Mouse (Mus musculus) right cerebral cortex, postnatal 14 days (tissue): Measurements from ENCODE around the gene Sept3.
"Not testable (repeated sequence)": the region's sequence is repeated elsewhere in the genome, so short reads cannot be mapped to it uniquely, and the experiment has no call there.

Experiments
- DNase-seq: peaks from one replicate; pipeline ENCODE4 v3.0.0; 2022

Sept3 gene

GRCm38 (mm10) chr15:82274593-82274926 lies at the start of gene Sept3:
Gene Sept3 (plus strand): TSS chr15:82274893.
- no peak for DNase-seq

GRCm38 (mm10) chr15:82225769-82226168 lies 48.9 kb upstream of the Sept3 start:
- DNase-seq = no peak

GRCm38 (mm10) chr15:82229542-82230045 lies 45.1 kb upstream of the Sept3 start:
- DNase-seq = no peak

- DNase-seq = no peak
These were observed 44.5 kb upstream of the Sept3 start for GRCm38 (mm10) chr15:82230098-82230611.

GRCm38 (mm10) chr15:82231100-82231499 lies 43.6 kb upstream of the Sept3 start:
- no peak for DNase-seq

- peak; percentile 54 for DNase-seq
These were observed 42.9 kb upstream of the Sept3 start for GRCm38 (mm10) chr15:82231591-82232378.

- no peak for DNase-seq
These were observed 42.0 kb upstream of the Sept3 start for GRCm38 (mm10) chr15:82232651-82233050.

- DNase-seq = no peak
These were observed 39.0 kb upstream of the Sept3 start for GRCm38 (mm10) chr15:82235661-82236060.

GRCm38 (mm10) chr15:82236565-82236964 lies 38.1 kb upstream of the Sept3 start:
- peak; percentile 72 for DNase-seq

- DNase-seq = no peak
These were observed 31.4 kb upstream of the Sept3 start for GRCm38 (mm10) chr15:82243311-82243710.

GRCm38 (mm10) chr15:82243742-82244114 lies 31.0 kb upstream of the Sept3 start:
- DNase-seq = no peak

- peak; percentile 96 for DNase-seq
These were observed 30.4 kb upstream of the Sept3 start, which contains the start of gene Cenpm for GRCm38 (mm10) chr15:82244115-82244804. Gene Cenpm (minus strand): TSS chr15:82244748.

- DNase-seq = not testable (repeated sequence)
These were observed 29.9 kb upstream of the Sept3 start for GRCm38 (mm10) chr15:82244805-82245161.

- no peak for DNase-seq
These were observed 27.4 kb upstream of the Sept3 start for GRCm38 (mm10) chr15:82247131-82247776.

GRCm38 (mm10) chr15:82251579-82251978 lies 23.1 kb upstream of the Sept3 start:
- no peak for DNase-seq

GRCm38 (mm10) chr15:82252097-82252496 lies 22.6 kb upstream of the Sept3 start, which contains the start of gene 1500009C09Rik:
Gene 1500009C09Rik (plus strand): TSS chr15:82252397.
- DNase-seq = no peak

- peak; percentile 42 for DNase-seq
These were observed 19.4 kb upstream of the Sept3 start for GRCm38 (mm10) chr15:82255248-82255647.

GRCm38 (mm10) chr15:82255944-82256383 lies 18.7 kb upstream of the Sept3 start:
- peak; percentile 68 for DNase-seq

- DNase-seq = peak; percentile 90
These were observed 15.2 kb upstream of the Sept3 start for GRCm38 (mm10) chr15:82259510-82259909.

GRCm38 (mm10) chr15:82266356-82266755 lies 8.3 kb upstream of the Sept3 start:
- peak; percentile 73 for DNase-seq

GRCm38 (mm10) chr15:82268185-82268584 lies 6.5 kb upstream of the Sept3 start:
- peak; percentile 82 for DNase-seq

- DNase-seq = no peak
These were observed 5.9 kb upstream of the Sept3 start for GRCm38 (mm10) chr15:82268783-82269182.

GRCm38 (mm10) chr15:82271201-82271600 lies 3.5 kb upstream of the Sept3 start:
- DNase-seq = peak; percentile 88
